Mouse (Mus musculus) B cell, adult 2 months (primary cell): ENCODE measurements around the gene Ano9.

Source experiments
- DNase-seq, 2 experiments: peaks; one replicate each; pipeline ENCODE4 v3.0.0; 2022

Ano9 gene

DNA sequence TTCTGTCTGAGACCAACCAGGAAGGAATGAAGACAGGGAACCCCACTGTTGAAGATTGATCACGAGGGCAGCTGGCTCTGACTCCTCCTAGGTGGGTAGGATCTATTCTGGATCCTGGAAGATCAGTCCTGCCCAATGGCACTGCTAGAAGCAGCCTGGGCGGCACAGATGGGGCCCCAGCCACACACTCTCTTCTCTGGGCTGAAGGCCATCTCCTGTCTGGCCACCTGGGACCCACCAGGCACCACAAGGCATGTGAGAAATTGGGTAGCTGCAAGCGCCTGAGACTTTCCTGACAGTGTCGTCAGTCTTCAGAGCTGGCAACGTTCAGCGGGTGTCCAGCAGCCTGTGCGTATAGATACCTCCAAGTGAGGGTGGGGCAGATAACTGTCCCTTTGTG is 55.1 kb downstream of the Ano9 start:
- DNase-seq: no peak

DNA sequence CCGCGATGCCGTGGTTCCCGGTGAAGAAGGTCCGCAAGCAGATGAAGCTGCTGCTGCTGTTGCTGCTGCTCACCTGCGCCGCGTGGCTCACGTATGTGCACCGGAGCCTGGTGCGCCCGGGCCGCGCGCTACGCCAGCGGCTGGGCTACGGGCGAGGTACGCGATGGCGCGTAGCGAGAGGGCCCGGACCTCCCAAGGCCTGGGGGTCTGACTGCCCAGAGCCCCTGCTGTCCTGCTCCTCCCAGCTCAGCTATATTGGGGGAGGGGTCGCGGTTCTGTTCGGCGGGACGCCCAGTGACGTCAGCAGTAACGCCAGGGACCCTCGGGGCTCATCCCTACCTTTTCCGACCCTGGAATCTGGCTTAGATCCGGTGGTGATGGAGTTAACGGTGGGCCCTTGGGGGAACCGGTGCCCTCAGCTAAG is 56.3 kb downstream of the Ano9 start:
- DNase-seq: no peak

DNA sequence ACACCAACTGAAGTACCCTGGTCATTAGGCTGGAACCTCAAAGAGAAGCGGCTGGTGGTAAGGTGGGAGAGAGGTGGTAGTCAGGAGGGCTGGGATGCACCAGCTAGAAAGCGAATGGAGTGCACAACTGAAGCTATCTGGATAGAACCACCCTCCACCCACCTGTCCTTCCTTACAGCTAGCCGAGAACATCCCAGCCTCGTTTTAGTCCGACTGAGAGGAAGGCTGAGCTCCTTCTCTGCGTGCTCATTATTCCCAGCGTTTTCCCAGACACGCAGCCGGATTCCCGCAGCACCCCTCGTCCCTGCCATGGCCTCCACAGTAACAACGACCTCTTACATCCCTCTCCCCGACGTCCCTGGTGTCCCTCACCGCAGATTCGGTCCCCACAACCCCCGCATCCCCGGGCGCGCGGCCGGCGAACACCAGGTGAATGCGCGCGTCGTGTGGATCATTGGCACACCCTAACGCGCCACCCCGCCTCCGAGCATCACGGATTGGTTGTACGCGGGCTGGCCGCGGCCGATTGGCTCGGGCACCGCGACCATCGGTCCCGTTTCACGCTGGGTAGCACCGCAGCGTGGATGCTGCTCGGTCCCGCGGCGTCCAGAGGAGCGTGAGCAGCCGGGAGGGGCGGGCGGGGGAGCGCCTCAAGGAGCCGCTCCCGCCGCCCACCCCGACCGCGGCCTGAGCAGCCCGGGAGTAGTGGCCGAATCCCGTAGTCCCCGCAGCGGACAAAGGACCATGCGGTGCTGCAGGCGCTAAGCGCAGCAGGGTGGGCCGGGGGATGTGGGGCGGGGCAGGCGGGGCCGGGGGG is 57.0 kb downstream of the Ano9 start, which contains the start of gene B4galnt4:
Gene B4galnt4, plus strand, starts transcription at position 679 of the 817 bp plus-strand sequence.
- no peak for DNase-seq

DNA sequence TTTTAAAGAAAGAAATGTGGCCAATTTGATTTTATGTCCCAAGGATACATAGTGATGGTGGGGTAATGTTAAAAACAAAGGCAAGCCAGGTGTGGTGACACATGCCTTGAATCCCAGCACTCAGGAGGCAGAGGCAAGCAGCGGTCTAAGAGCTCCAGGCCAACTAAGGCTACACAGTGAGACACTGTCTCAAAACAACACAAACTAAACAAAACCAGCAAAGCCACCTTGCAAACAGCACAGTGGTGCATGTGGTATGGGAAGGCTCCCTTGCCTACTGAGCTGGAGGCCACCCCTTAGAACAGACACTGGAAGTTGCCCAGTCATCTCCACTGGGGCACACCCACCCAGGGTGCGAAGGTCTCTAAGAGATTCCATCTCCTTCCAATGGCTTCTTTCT is 57.7 kb downstream of the Ano9 start:
- DNase-seq: no peak

DNA sequence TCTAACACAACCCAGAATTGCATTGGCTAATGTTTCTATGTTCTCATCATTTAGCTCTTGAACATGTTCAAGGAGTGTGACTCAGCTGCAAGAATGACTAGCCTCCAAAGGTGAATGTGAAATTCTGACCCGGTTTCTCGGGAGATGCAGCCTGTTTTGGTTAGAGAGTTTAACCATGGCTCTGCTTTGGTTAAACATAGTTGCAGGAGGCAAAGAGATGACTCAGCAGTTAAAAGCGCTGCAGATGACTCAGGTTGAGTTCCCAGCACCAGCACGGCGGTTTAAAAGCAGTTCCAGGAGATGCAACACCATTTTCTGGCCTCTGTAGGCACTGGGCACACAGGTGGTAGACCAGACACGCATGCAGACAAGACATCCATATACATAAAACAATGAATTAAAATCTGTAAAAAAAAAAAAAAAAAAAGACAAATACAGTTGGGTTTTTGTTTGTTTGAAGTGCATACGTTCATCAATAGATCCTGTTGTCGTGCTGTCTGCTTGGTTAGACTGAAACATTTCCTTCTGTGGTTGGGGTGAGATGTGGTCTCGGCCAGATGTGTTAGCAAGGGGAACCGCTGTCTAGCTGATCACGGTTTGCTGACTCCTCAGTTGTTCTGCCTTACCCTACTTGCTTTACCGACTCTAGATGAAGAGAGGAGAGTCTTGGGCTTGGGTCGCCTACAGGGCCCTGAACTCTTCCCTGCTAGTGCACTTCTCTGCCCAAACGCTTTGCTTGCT is 58.8 kb downstream of the Ano9 start:
- DNase-seq: no peak

DNA sequence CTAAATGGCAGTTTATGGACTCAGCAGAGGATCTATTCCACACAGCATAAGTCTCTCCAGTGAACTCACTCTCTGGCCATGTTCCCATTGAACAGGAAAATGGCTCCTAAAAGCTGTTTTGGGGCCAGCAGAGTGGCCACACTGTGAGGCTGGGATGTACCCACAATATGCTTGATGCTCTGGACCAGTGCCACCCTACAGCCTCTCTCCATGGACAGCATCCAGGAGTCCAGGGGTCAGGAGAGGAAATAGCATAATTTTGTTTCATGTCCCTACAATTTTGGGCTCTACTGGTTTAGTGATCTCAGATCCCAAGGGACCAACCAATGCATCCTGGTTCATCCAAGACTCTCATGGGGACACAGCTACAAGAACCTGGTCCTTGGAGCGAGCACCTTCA is 60.1 kb downstream of the Ano9 start:
- no peak for DNase-seq

DNA sequence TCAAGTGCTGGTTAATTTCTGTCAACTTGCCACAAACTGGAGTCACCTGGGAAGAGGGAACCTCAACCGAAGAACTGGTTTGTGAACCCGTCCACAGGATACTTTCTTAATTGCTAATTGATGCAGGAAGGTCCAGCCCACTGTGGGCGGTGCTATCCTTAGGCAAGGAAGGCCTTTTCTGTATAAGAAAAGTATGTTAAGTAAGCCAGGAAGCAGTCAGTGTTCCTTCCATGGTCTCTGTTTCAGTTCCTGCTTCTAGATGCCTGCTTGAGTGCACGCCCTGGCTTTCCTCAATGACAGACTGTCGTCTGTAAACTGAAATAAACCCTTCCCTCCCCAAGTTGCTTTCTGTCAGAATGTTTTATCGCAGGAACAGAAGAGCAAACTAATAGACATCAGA is 60.6 kb downstream of the Ano9 start:
- no peak for DNase-seq

DNA sequence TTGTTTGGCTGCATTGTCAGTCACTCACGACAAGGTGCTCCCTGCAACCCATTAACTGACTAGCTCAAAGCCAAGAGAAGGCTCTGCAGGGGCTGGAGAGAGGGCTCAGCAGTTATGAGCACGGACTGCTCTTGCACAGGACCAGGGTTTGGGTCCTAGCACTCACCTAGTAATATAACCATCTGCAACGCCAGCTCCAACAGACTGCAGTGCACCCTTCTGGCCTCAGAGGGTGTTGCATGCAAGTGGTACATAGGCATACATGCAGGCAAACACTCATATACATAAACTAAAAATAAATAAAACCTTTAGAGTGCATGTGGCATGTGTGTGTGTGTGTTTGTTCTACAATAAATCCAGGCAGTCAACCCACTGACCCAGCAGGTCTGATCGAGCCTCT is 61.8 kb downstream of the Ano9 start:
- DNase-seq: no peak

DNA sequence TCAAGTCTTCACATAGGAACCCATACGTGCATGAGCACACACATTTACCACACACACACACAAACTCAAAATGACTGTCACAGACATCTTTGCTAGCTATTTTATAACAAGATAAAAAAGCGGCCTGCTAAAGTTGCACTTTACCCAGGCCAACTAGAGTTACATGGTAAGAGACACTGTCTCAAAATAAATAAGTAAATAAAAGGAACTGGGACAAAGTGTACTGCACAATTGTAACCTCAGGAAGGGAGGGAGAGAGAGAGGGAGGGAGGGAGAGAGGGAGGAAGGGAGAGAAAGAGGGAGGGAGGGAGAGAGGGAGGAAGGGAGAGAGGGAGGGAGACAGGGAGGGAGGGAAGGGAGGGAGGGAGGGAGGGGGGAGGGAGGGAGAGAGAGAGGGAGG is 65.2 kb downstream of the Ano9 start:
- no peak for DNase-seq

DNA sequence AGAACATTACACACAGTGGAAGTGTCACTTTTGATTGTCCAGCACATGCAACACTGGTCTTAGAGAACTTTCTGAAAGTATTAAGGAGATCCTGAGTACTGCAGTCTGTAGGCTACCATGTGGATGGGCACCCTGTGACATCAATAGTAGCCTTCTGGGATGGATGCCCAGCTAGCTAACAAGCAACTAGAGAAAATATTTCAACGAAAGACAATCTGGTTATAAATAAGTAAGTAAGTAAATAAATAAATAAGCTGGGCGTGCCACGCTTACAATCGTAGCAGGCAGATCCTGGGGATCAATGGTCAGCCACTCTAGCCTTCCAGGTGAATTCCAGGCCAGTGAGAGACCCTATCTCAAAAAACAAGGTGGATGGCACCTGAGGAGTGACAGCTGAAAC is 65.6 kb downstream of the Ano9 start:
- DNase-seq: no peak
